Mouse (Mus musculus): ENCODE measurements around the gene Slc28a1. TPM values are rescaled to one million over a fixed set of nuclear protein-coding genes. Genes with fewer than 3 reads are reported as not detected.

Gene Slc28a1
- polyA plus RNA-seq, 1 experiment: 0.17 TPM

- Histone ChIP-seq H3K4me1 (ENCODE audit: control insufficient read depth, insufficient read depth, low read length) (no peaks in the 10 kb centered on the region), H3K4me3 (replicated peaks; ENCODE audit: extremely low read depth, low read depth, low read length) (no peak overlapping the region)
- TF ChIP-seq POLR2A (IDR thresholded peaks at IDR 0.05; ENCODE audit: borderline replicate concordance, extremely low read depth, low read depth, low read length): no peak
- no peak for TF ChIP-seq CTCF (IDR thresholded peaks at IDR 0.05; ENCODE audit: insufficient read depth, low read length)
- DNase-seq: no peak
- 80% methylated on average over 6 of the region's 6 CpGs for WGBS
These were observed 20.4 kb upstream of the Slc28a1 start for GRCm38 (mm10) chr7:81094104-81094757.

GRCm38 (mm10) chr7:81100341-81100740 is 14.3 kb upstream of the Slc28a1 start:
- Histone ChIP-seq H3K4me1 (ENCODE audit: control insufficient read depth, insufficient read depth, low read length) (no peaks in the 10 kb centered on the region), H3K4me3 (replicated peaks; ENCODE audit: extremely low read depth, low read depth, low read length) (no peak overlapping the region)
- TF ChIP-seq CTCF (IDR thresholded peaks at IDR 0.05; ENCODE audit: insufficient read depth, low read length): no peak
- TF ChIP-seq POLR2A (IDR thresholded peaks at IDR 0.05; ENCODE audit: borderline replicate concordance, extremely low read depth, low read depth, low read length): no peak
- 65% methylated on average over 5 of the region's 5 CpGs for WGBS
- DNase-seq: no peak

GRCm38 (mm10) chr7:81102854-81103253 is 11.7 kb upstream of the Slc28a1 start:
- TF ChIP-seq CTCF (IDR thresholded peaks at IDR 0.05; ENCODE audit: insufficient read depth, low read length) (no peak), POLR2A (IDR thresholded peaks at IDR 0.05; ENCODE audit: borderline replicate concordance, extremely low read depth, low read depth, low read length) (no peak)
- H3K4me3 ChIP-seq (replicated peaks; ENCODE audit: extremely low read depth, low read depth, low read length): no peak overlapping the region
- WGBS: 87% methylated on average over 7 of the region's 7 CpGs
- H3K4me1 ChIP-seq (ENCODE audit: control insufficient read depth, insufficient read depth, low read length): no peaks in the 10 kb centered on the region; the same call in 1 of the 2 replicates
- DNase-seq: no peak

GRCm38 (mm10) chr7:81105525-81105924 is 9.1 kb upstream of the Slc28a1 start:
- H3K4me3 ChIP-seq (replicated peaks; ENCODE audit: extremely low read depth, low read depth, low read length): no peak overlapping the region
- no peaks in the 10 kb centered on the region; the same call in 1 of the 2 replicates for H3K4me1 ChIP-seq (ENCODE audit: control insufficient read depth, insufficient read depth, low read length)
- DNase-seq: no peak
- no peak for TF ChIP-seq CTCF (IDR thresholded peaks at IDR 0.05; ENCODE audit: insufficient read depth, low read length)
- TF ChIP-seq POLR2A (IDR thresholded peaks at IDR 0.05; ENCODE audit: borderline replicate concordance, extremely low read depth, low read depth, low read length): no peak
- WGBS: 58% methylated on average over 4 of the region's 4 CpGs

GRCm38 (mm10) chr7:81108226-81108625 is 6.4 kb upstream of the Slc28a1 start:
- TF ChIP-seq CTCF (IDR thresholded peaks at IDR 0.05; ENCODE audit: insufficient read depth, low read length) (no peak), POLR2A (IDR thresholded peaks at IDR 0.05; ENCODE audit: borderline replicate concordance, extremely low read depth, low read depth, low read length) (no peak)
- Histone ChIP-seq H3K4me3 (replicated peaks; ENCODE audit: extremely low read depth, low read depth, low read length) (no peak overlapping the region), H3K4me1 (ENCODE audit: control insufficient read depth, insufficient read depth, low read length) (no peaks in the 10 kb centered on the region; the same call in 1 of the 2 replicates)
- WGBS: 86% methylated on average over 5 of the region's 5 CpGs
- DNase-seq: no peak

- Histone ChIP-seq H3K4me1 (ENCODE audit: control insufficient read depth, insufficient read depth, low read length) (no peaks in the 10 kb centered on the region; the same call in 1 of the 2 replicates), H3K4me3 (replicated peaks; ENCODE audit: extremely low read depth, low read depth, low read length) (no peak overlapping the region)
- DNase-seq: peak; percentile 10
- 50% methylated on average over 9 of the region's 9 CpGs for WGBS
- TF ChIP-seq POLR2A (IDR thresholded peaks at IDR 0.05; ENCODE audit: borderline replicate concordance, extremely low read depth, low read depth, low read length) (no peak), CTCF (IDR thresholded peaks at IDR 0.05; ENCODE audit: insufficient read depth, low read length) (no peak)
These were observed 4.6 kb upstream of the Slc28a1 start for GRCm38 (mm10) chr7:81109717-81110651.

- no peak overlapping the region for H3K4me3 ChIP-seq (replicated peaks; ENCODE audit: extremely low read depth, low read depth, low read length)
These were observed 3.8 kb upstream of the Slc28a1 start for GRCm38 (mm10) chr7:81110791-81111190.

GRCm38 (mm10) chr7:81111729-81112128 is 2.9 kb upstream of the Slc28a1 start:
- H3K4me1 ChIP-seq (ENCODE audit: control insufficient read depth, insufficient read depth, low read length): no peaks in the 10 kb centered on the region
- TF ChIP-seq POLR2A (IDR thresholded peaks at IDR 0.05; ENCODE audit: borderline replicate concordance, extremely low read depth, low read depth, low read length) (no peak), CTCF (IDR thresholded peaks at IDR 0.05; ENCODE audit: insufficient read depth, low read length) (no peak)
- 84% methylated on average over 2 of the region's 2 CpGs for WGBS
- DNase-seq: no peak
- H3K4me3 ChIP-seq (replicated peaks; ENCODE audit: extremely low read depth, low read depth, low read length): no peak overlapping the region

More at GRCm38 (mm10) chr7:81110791-81111190, 3.8 kb upstream of the Slc28a1 start:
- TF ChIP-seq POLR2A (IDR thresholded peaks at IDR 0.05; ENCODE audit: borderline replicate concordance, extremely low read depth, low read depth, low read length) (no peak), CTCF (IDR thresholded peaks at IDR 0.05; ENCODE audit: insufficient read depth, low read length) (no peak)
- no peaks in the 10 kb centered on the region for H3K4me1 ChIP-seq (ENCODE audit: control insufficient read depth, insufficient read depth, low read length)
- no peak for DNase-seq
- 84% methylated on average over 4 of the region's 4 CpGs for WGBS

- DNase-seq: no peak
- TF ChIP-seq CTCF (IDR thresholded peaks at IDR 0.05; ENCODE audit: insufficient read depth, low read length): no peak
- no peak for TF ChIP-seq POLR2A (IDR thresholded peaks at IDR 0.05; ENCODE audit: borderline replicate concordance, extremely low read depth, low read depth, low read length)
- WGBS: 32% methylated on average over 6 of the region's 6 CpGs
- no peaks in the 10 kb centered on the region for H3K4me1 ChIP-seq (ENCODE audit: control insufficient read depth, insufficient read depth, low read length)
- H3K4me3 ChIP-seq (replicated peaks; ENCODE audit: extremely low read depth, low read depth, low read length): no peak overlapping the region
These were observed 1.8 kb upstream of the Slc28a1 start for GRCm38 (mm10) chr7:81112686-81113360.
